Mouse (Mus musculus) limb, embryonic 11.5 days (tissue): Measurements from ENCODE around the gene Gm5891. TPM values are rescaled to one million over a fixed set of nuclear protein-coding genes. Genes with fewer than 3 reads are reported as not detected.
"Not testable (repeated sequence)": the region's sequence is repeated elsewhere in the genome, so short reads cannot be mapped to it uniquely, and the experiment has no call there.

Experiments used
- ATAC-seq: fragments of 200-750 bp; cut with Nextera tagmentation; 2 replicates; pipeline ENCODE4 v1.8.0; 2017; ENCODE audit warnings: low read depth; ENCODE audit not compliant: insufficient number of reproducible peaks, low FRiP score, low TSS enrichment
- DNase-seq: peaks from one replicate; pipeline ENCODE4 v3.0.0-alpha.2; 2015; ENCODE audit warnings: low spot score
- H3K27ac ChIP-seq: fragments of 300-500 bp; sonication (generic); replicated peaks from 2 replicates; pipeline ENCODE4 v1.5.1; 2014; ENCODE audit warnings: low read depth, mild to moderate bottlenecking, low read length
- H3K27me3 ChIP-seq: fragments of 300-500 bp; sonication (generic); 2 replicates; pipeline ENCODE4 v1.6.1; 2014; ENCODE audit warnings: mild to moderate bottlenecking, low read length, mixed read lengths; ENCODE audit not compliant: control insufficient read depth, insufficient read depth
- H3K36me3 ChIP-seq: fragments of 300-500 bp; sonication (generic); 2 replicates; pipeline ENCODE4 v1.6.1; 2014; ENCODE audit warnings: mild to moderate bottlenecking, low read length, moderate library complexity, mixed read lengths; ENCODE audit not compliant: control insufficient read depth, insufficient read depth
- H3K4me1 ChIP-seq: fragments of 300-500 bp; sonication (generic); 2 replicates; pipeline ENCODE4 v1.6.1; 2014; ENCODE audit warnings: low read length, mixed read lengths; ENCODE audit not compliant: control insufficient read depth, insufficient read depth
- H3K4me2 ChIP-seq: fragments of 300-500 bp; sonication (generic); 2 replicates; pipeline ENCODE4 v1.6.1; 2014; ENCODE audit warnings: low read depth, mild to moderate bottlenecking, moderate library complexity; ENCODE audit not compliant: severe bottlenecking
- H3K4me3 ChIP-seq: fragments of 300-500 bp; sonication (generic); 2 replicates; pipeline ENCODE4 v1.5.1; 2014; ENCODE audit warnings: low read depth, low read length
- H3K9ac ChIP-seq: fragments of 300-500 bp; sonication (generic); 2 replicates; pipeline ENCODE4 v1.6.1; 2014; ENCODE audit warnings: mild to moderate bottlenecking, low read length
- H3K9me3 ChIP-seq: fragments of 300-500 bp; sonication (generic); 2 replicates; pipeline ENCODE4 v1.6.1; 2016; ENCODE audit warnings: low read length; ENCODE audit not compliant: control insufficient read depth
- WGBS: fragments of 180-500 bp; shearing (Covaris S2); extraction: QIAGEN DNeasy Blood & Tissue Kit; methylation state at CpG from one replicate; pipeline ENCODE4 v1.1.7; 2014; 5-methylcytosine and 5-hydroxymethylcytosine counted together
- polyA plus RNA-seq: library from polyadenylated mRNA; unstranded; fragments of >200 nt; fragmentation: Nextera tagmentation; extraction: Ambion mirVana; gene quantifications from 2 replicates; pipeline ENCODE4 v1.2.1, GENCODE M21; 2014

Gm5891 gene
- polyA plus RNA-seq, result not detected in 2 replicates

GRCm38 (mm10) chr7:21921191-21921590 is at the start of gene Gm5891:
Gene Gm5891, minus strand, starts transcription at chr7:21921291.
- DNase-seq, H3K36me3 ChIP-seq, H3K27ac ChIP-seq, H3K27me3 ChIP-seq, ATAC-seq, H3K4me2 ChIP-seq, H3K4me1 ChIP-seq, H3K9me3 ChIP-seq, H3K9ac ChIP-seq, H3K4me3 ChIP-seq: not testable (repeated sequence)
- no CpG with 5 or more reads among the region's 1 CpGs for WGBS

Other genes starting within 250 kb of the Gm5891 start
- not detected in 2 replicates for gene Gm4175, start 159.8 kb downstream of the Gm5891 start, polyA plus RNA-seq
- not detected in 2 replicates for gene Gm4177, start 124.6 kb downstream of the Gm5891 start, polyA plus RNA-seq
- not detected in 2 replicates for gene Vmn1r135, start 88.9 kb downstream of the Gm5891 start, polyA plus RNA-seq
- not detected in 2 replicates for gene Gm5725, start 77.0 kb downstream of the Gm5891 start, polyA plus RNA-seq
- not detected in 2 replicates for gene Vmn1r137, start 73.3 kb upstream of the Gm5891 start, polyA plus RNA-seq
- gene Vmn1r138, start 107.6 kb upstream of the Gm5891 start, polyA plus RNA-seq, result not detected in 2 replicates
- not detected in 2 replicates for gene Gm6176, start 135.0 kb upstream of the Gm5891 start, polyA plus RNA-seq
- gene Vmn1r139, start 147.8 kb upstream of the Gm5891 start, polyA plus RNA-seq, result not detected in 2 replicates
- not detected in 2 replicates for gene Gm16451, start 197.0 kb upstream of the Gm5891 start, polyA plus RNA-seq
- not detected in 2 replicates for gene Gm10666, start 213.4 kb upstream of the Gm5891 start, polyA plus RNA-seq
- not detected in 2 replicates for gene Vmn1r142, start 242.7 kb upstream of the Gm5891 start, polyA plus RNA-seq